Mouse (Mus musculus) testis, adult 2 months (tissue): ENCODE measurements around the gene Aldoart2. TPM values are rescaled to one million over a fixed set of nuclear protein-coding genes. Genes with fewer than 3 reads are reported as not detected.
"Not testable (repeated sequence)": the region's sequence is repeated elsewhere in the genome, so short reads cannot be mapped to it uniquely, and the experiment has no call there.

Experiments used
- H3K27ac ChIP-seq: fragments of 200-500 bp; 2 replicates; pipeline ENCODE4 v1.5.1; 2012; ENCODE audit warnings: low read depth, low read length; ENCODE audit not compliant: control insufficient read depth, insufficient read depth
- H3K27me3 ChIP-seq: fragments of 200-500 bp; 2 replicates; pipeline ENCODE4 v1.6.1; 2012; ENCODE audit warnings: mild to moderate bottlenecking, low read length, moderate library complexity; ENCODE audit not compliant: control insufficient read depth, insufficient read depth
- H3K36me3 ChIP-seq: fragments of 200-500 bp; 2 replicates; pipeline ENCODE4 v1.6.1; 2012; ENCODE audit warnings: mild to moderate bottlenecking, low read length; ENCODE audit not compliant: control insufficient read depth, insufficient read depth
- H3K4me1 ChIP-seq: fragments of 200-500 bp; 2 replicates; pipeline ENCODE4 v1.6.1; 2012; ENCODE audit warnings: low read length; ENCODE audit not compliant: control insufficient read depth, insufficient read depth
- H3K4me3 ChIP-seq: fragments of 200-500 bp; 2 replicates; pipeline ENCODE4 v1.5.1; 2012; ENCODE audit warnings: low read depth, mild to moderate bottlenecking, low read length, moderate library complexity, mixed read lengths; ENCODE audit not compliant: control insufficient read depth
- CTCF ChIP-seq: fragments of 200-500 bp; IDR thresholded peaks from 2 replicates; pipeline ENCODE4 v1.5.1; 2012; ENCODE audit warnings: low read depth, mild to moderate bottlenecking, inconsistent platforms, low read length, moderate library complexity; ENCODE audit not compliant: control insufficient read depth, insufficient read depth, insufficient replicate concordance
- POLR2A ChIP-seq: fragments of 200-500 bp; IDR thresholded peaks from 2 replicates; pipeline ENCODE4 v1.6.1; 2012; ENCODE audit warnings: low read depth, mild to moderate bottlenecking, inconsistent platforms, low read length, moderate library complexity; ENCODE audit not compliant: control insufficient read depth
- polyA plus RNA-seq: library from polyadenylated mRNA; depleted of rRNA; stranded (reverse); fragments of >200 nt; gene quantifications from 2 replicates; pipeline ENCODE4 v1.2.3, GENCODE M21; 2012

The Aldoart2 gene
- polyA plus RNA-seq, 1 experiment, result 375 TPM

- H3K4me3 ChIP-seq, result no peak overlapping the region
- H3K36me3 ChIP-seq, result no peaks in the 10 kb centered on the region
- H3K4me1 ChIP-seq, result peaks cover 7% of the 10 kb centered on the region
- no peaks in the 10 kb centered on the region for H3K27me3 ChIP-seq
- H3K27ac ChIP-seq, result no peak overlapping the region
- TF ChIP-seq POLR2A (no peak), CTCF (no peak)
Observed at GRCm38 (mm10) chr12:55573794-55574193, 8.8 kb downstream of the Aldoart2 start.

GRCm38 (mm10) chr12:55586936-55587335 lies 21.9 kb downstream of the Aldoart2 start:
- not testable (repeated sequence) for H3K4me3 ChIP-seq, H3K4me1 ChIP-seq, H3K27ac ChIP-seq, H3K36me3 ChIP-seq, H3K27me3 ChIP-seq

GRCm38 (mm10) chr12:55598537-55598886 lies 33.5 kb downstream of the Aldoart2 start:
- Histone ChIP-seq H3K27me3 (no peaks in the 10 kb centered on the region), H3K4me3 (peak overlapping the region; percentile 85)
- TF ChIP-seq POLR2A (no peak), CTCF (no peak)

GRCm38 (mm10) chr12:55598887-55599561 lies 34.0 kb downstream of the Aldoart2 start, which contains the start of gene Insm2:
TSS of gene Insm2 (plus strand) at chr12:55599427.
- Histone ChIP-seq H3K4me1 (peaks cover 22% of the 10 kb centered on the region), H3K4me3 (peak within 1 kb of the TSS; percentile 85), H3K27ac (no peak within 1 kb of the TSS), H3K27me3 (no peaks in the 10 kb centered on the region), H3K36me3 (no peaks in the 10 kb centered on the region)
- no peak for TF ChIP-seq CTCF
- TF ChIP-seq POLR2A, result no peak

More at GRCm38 (mm10) chr12:55598537-55598886, 33.5 kb downstream of the Aldoart2 start:
- peaks cover 22% of the 10 kb centered on the region for H3K4me1 ChIP-seq
- H3K27ac ChIP-seq, result no peak overlapping the region
- H3K36me3 ChIP-seq, result no peaks in the 10 kb centered on the region

- TF ChIP-seq POLR2A (no peak), CTCF (no peak)
- Histone ChIP-seq H3K27me3 (no peaks in the 10 kb centered on the region), H3K4me3 (peak overlapping the region; percentile 85), H3K36me3 (no peaks in the 10 kb centered on the region), H3K27ac (no peak overlapping the region), H3K4me1 (peaks cover 22% of the 10 kb centered on the region)
Observed at GRCm38 (mm10) chr12:55599639-55600502, 34.8 kb downstream of the Aldoart2 start.

GRCm38 (mm10) chr12:55600503-55600994 lies 35.5 kb downstream of the Aldoart2 start:
- no peak overlapping the region for H3K27ac ChIP-seq
- H3K4me1 ChIP-seq, result peaks cover 22% of the 10 kb centered on the region
- no peaks in the 10 kb centered on the region for H3K27me3 ChIP-seq
- no peaks in the 10 kb centered on the region for H3K36me3 ChIP-seq
- H3K4me3 ChIP-seq, result peak overlapping the region; percentile 85
- TF ChIP-seq POLR2A, result no peak
- no peak for TF ChIP-seq CTCF

- Histone ChIP-seq H3K36me3 (no peaks in the 10 kb centered on the region), H3K27ac (no peak overlapping the region)
- TF ChIP-seq CTCF (no peak), POLR2A (no peak)
Observed at GRCm38 (mm10) chr12:55604411-55604810, 39.4 kb downstream of the Aldoart2 start.

More at GRCm38 (mm10) chr12:55604411-55604810, 39.4 kb downstream of the Aldoart2 start:
- H3K27me3 ChIP-seq, result no peaks in the 10 kb centered on the region
- no peak overlapping the region for H3K4me3 ChIP-seq
- peaks cover 16% of the 10 kb centered on the region for H3K4me1 ChIP-seq
